In genomic region chr4:118025931-118026330, GRCm38 (mm10) we compare ENCODE assay signal across 28 mouse cellular contexts.
DNase-seq lines count a peak whose midpoint lies in the region; ATAC-seq and TF ChIP-seq lines count a peak whose summit lies in the region.
"Had no signal": no experiment of that assay in that cellular context is flagged by ENCODE, and none has a peak within 500 bp of the region (broad histone marks: within the 10 kb centered on the region; RNA-seq: fewer than 3 reads in every experiment).

No protein-coding gene starts in this region.

- no peak overlapping the region for H3K9ac ChIP-seq in kidney, embryonic 15.5 days
- no peak overlapping the region for H3K9ac ChIP-seq in midbrain, embryonic 11.5 days (ENCODE audit: low read length)
- no peak overlapping the region for H3K9ac ChIP-seq in midbrain, postnatal 0 days (replicated peaks; ENCODE audit: low read length, poor library complexity, severe bottlenecking)
- H3K9ac ChIP-seq: embryonic facial prominence, embryonic 15.5 days; forebrain, embryonic 15.5 days; heart, embryonic 15.5 days; hindbrain, embryonic 15.5 days; liver, embryonic 15.5 days; lung, embryonic 15.5 days; midbrain, embryonic 15.5 days; neural tube, embryonic 13.5 days had no signal

- no peaks in the 10 kb centered on the region for H3K9me3 ChIP-seq in kidney, embryonic 15.5 days (replicated peaks)
- H3K9me3 ChIP-seq in midbrain, embryonic 11.5 days (ENCODE audit: control insufficient read depth, low read length): no peaks in the 10 kb centered on the region
- no peaks in the 10 kb centered on the region for H3K9me3 ChIP-seq in midbrain, postnatal 0 days (ENCODE audit: low read length)
- H3K9me3 ChIP-seq: embryonic facial prominence, embryonic 15.5 days; forebrain, embryonic 15.5 days; G1E; heart, embryonic 15.5 days; hindbrain, embryonic 15.5 days; limb, embryonic 10.5 days; liver, embryonic 15.5 days; lung, embryonic 15.5 days; midbrain, embryonic 15.5 days; neural tube, embryonic 13.5 days had no signal

- WGBS in kidney, embryonic 15.5 days: 51% methylated on average over 7 of the region's 7 CpGs
- 89% methylated on average over 7 of the region's 7 CpGs for WGBS in midbrain, embryonic 11.5 days
- WGBS in midbrain, postnatal 0 days: 85% methylated on average over 7 of the region's 7 CpGs

- no peak overlapping the region for H3K4me3 ChIP-seq in kidney, embryonic 15.5 days (replicated peaks)
- no peak overlapping the region for H3K4me3 ChIP-seq in midbrain, embryonic 11.5 days (ENCODE audit: low read depth, low read length)
- H3K4me3 ChIP-seq in midbrain, postnatal 0 days (ENCODE audit: low read depth, low read length): no peak overlapping the region
- H3K4me3 ChIP-seq: embryonic facial prominence, embryonic 15.5 days; forebrain, embryonic 15.5 days; heart, embryonic 15.5 days; hindbrain, embryonic 15.5 days; limb, embryonic 10.5 days; liver, embryonic 15.5 days; lung, embryonic 15.5 days; midbrain, embryonic 15.5 days; myocyte; neural tube, embryonic 13.5 days had no signal

- no peaks in the 10 kb centered on the region for H3K36me3 ChIP-seq in kidney, embryonic 15.5 days
- H3K36me3 ChIP-seq in midbrain, embryonic 11.5 days (ENCODE audit: control insufficient read depth, insufficient read depth, low read length): no peaks in the 10 kb centered on the region
- H3K36me3 ChIP-seq in midbrain, postnatal 0 days (ENCODE audit: insufficient read depth, low read length): no peaks in the 10 kb centered on the region
- H3K36me3 ChIP-seq: embryonic facial prominence, embryonic 15.5 days; forebrain, embryonic 15.5 days; heart, embryonic 15.5 days; hindbrain, embryonic 15.5 days; liver, embryonic 15.5 days; lung, embryonic 15.5 days; midbrain, embryonic 15.5 days; neural tube, embryonic 13.5 days had no signal

- H3K27me3 ChIP-seq in kidney, embryonic 15.5 days: no peaks in the 10 kb centered on the region
- no peaks in the 10 kb centered on the region for H3K27me3 ChIP-seq in midbrain, embryonic 11.5 days (ENCODE audit: control insufficient read depth, insufficient read depth, low read length)
- no peaks in the 10 kb centered on the region for H3K27me3 ChIP-seq in midbrain, postnatal 0 days (ENCODE audit: insufficient read depth, low read length)
- H3K27me3 ChIP-seq: CH12.LX; embryonic facial prominence, embryonic 15.5 days; forebrain, embryonic 15.5 days; heart, embryonic 15.5 days; hindbrain, embryonic 15.5 days; liver, embryonic 15.5 days; lung, embryonic 15.5 days; midbrain, embryonic 15.5 days; neural tube, embryonic 13.5 days had no signal

- H3K4me2 ChIP-seq in kidney, embryonic 15.5 days: no peak overlapping the region
- no peak overlapping the region for H3K4me2 ChIP-seq in midbrain, embryonic 11.5 days
- no peak overlapping the region for H3K4me2 ChIP-seq in midbrain, postnatal 0 days (ENCODE audit: low read depth, low read length, poor library complexity, severe bottlenecking)
- H3K4me2 ChIP-seq: embryonic facial prominence, embryonic 15.5 days; forebrain, embryonic 15.5 days; heart, embryonic 15.5 days; hindbrain, embryonic 15.5 days; liver, embryonic 15.5 days; lung, embryonic 15.5 days; midbrain, embryonic 15.5 days; neural tube, embryonic 13.5 days had no signal

- ATAC-seq in kidney, embryonic 15.5 days (replicated peaks; ENCODE audit: low FRiP score): 0 out of 2 replicates have a peak, but pooled peaks have one; percentile 73
- ATAC-seq in midbrain, embryonic 11.5 days (ENCODE audit: low FRiP score): no peak
- no peak for ATAC-seq in midbrain, postnatal 0 days (ENCODE audit: low FRiP score)
- ATAC-seq: forebrain, embryonic 15.5 days; midbrain, embryonic 15.5 days had no signal

- DNase-seq in frontal cortex, adult 2 months (ENCODE audit: extremely low spot score in 1 of 2, low spot score in 1 of 2): peak; percentile 36 to 63
- DNase-seq in frontal cortex, postnatal 25 days (ENCODE audit: low spot score in 2 of 2): no peak
- DNase-seq in kidney, postnatal 14 days: no peak
- peak; percentile 54 for DNase-seq in midbrain, embryonic 11.5 days (ENCODE audit: low spot score, missing footprints)
- DNase-seq in midbrain, postnatal 0 days (ENCODE audit: low spot score): no peak
- peak; percentile 33 for DNase-seq in right cerebral cortex, postnatal 25 days
- no peak for DNase-seq in gastrocnemius, postnatal 4 days (ENCODE audit: low spot score in 2 of 2)
- DNase-seq: adrenal gland, adult 2 months; B cell, adult 2 months; cerebellum, postnatal 36 days; gastrocnemius, postnatal 10 days; heart, adult 18-20 months; liver; lung, postnatal 4 days had no signal

- TF ChIP-seq CTCF in midbrain, postnatal 0 days (IDR thresholded peaks at IDR 0.05): no peak

- no peak overlapping the region for H3K27ac ChIP-seq in kidney, embryonic 15.5 days
- H3K27ac ChIP-seq in midbrain, embryonic 11.5 days (ENCODE audit: low read depth, low read length): no peak overlapping the region
- H3K27ac ChIP-seq in midbrain, postnatal 0 days (ENCODE audit: low read depth, low read length): no peak overlapping the region
- H3K27ac ChIP-seq: embryonic facial prominence, embryonic 15.5 days; forebrain, embryonic 15.5 days; heart, embryonic 15.5 days; hindbrain, embryonic 15.5 days; kidney, postnatal 0 days; limb, embryonic 10.5 days; liver, embryonic 15.5 days; lung, embryonic 15.5 days; midbrain, embryonic 15.5 days; neural tube, embryonic 13.5 days had no signal

- H3K4me1 ChIP-seq in kidney, embryonic 15.5 days: peaks cover 16% of the 10 kb centered on the region
- H3K4me1 ChIP-seq in midbrain, embryonic 11.5 days (ENCODE audit: control insufficient read depth, insufficient read depth, low read length): peaks cover 7% of the 10 kb centered on the region; the same call in 1 of the 2 replicates
- H3K4me1 ChIP-seq in midbrain, postnatal 0 days (ENCODE audit: insufficient read depth, low read length): no peaks in the 10 kb centered on the region
- H3K4me1 ChIP-seq: liver, embryonic 15.5 days had no signal

Comparison
In these comparisons a context has a peak if more than half of its experiments do, and no peak if none do; other contexts are left out.
1. DNase-seq: peak in frontal cortex, adult 2 months (2 of 2), midbrain, embryonic 11.5 days (single experiment) and right cerebral cortex, postnatal 25 days (single experiment); none in frontal cortex, postnatal 25 days (0 of 2), kidney, postnatal 14 days (single experiment), midbrain, postnatal 0 days (single experiment) and gastrocnemius, postnatal 4 days (0 of 2).